Mouse (Mus musculus) testis, adult 10 weeks (tissue): ENCODE results near the gene Olfr154. TPM values are rescaled to one million over a fixed set of nuclear protein-coding genes. Genes with fewer than 3 reads are reported as not detected.

Experiments
- polyA plus RNA-seq: library from polyadenylated mRNA; stranded (reverse); fragments of 350-450 nt; fragmentation: Illumina TruSeq; extraction: RNeasy Lipid Tissue Mini Kit (QIAGEN cat#74804); gene quantifications from one replicate; pipeline ENCODE4 v1.2.3, GENCODE M21; 2014; ENCODE audit warnings: low read depth, low replicate concordance

Gene Olfr154
- polyA plus RNA-seq: not detected

DNA sequence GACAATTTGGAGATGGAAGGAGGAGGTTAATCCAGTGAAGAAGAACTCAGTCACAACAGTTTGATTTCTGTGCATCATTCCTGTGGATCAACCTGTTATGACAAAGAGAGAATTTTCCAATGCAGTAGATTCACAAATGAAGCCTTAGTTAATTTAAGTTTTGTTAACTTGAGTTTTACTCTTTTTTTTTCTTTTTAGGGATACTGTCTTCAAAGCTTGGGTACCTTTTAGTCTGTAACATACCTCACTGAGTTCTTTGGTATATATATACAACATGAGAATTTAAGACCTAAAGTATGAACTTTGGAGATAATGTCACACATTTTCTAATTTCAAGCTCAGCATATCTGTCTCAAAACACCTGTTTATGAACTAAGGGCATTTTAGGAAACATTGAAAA lies at the start of gene Olfr154:
TSS of gene Olfr154 (minus strand) at position 101 of the 400 bp plus-strand sequence.

DNA sequence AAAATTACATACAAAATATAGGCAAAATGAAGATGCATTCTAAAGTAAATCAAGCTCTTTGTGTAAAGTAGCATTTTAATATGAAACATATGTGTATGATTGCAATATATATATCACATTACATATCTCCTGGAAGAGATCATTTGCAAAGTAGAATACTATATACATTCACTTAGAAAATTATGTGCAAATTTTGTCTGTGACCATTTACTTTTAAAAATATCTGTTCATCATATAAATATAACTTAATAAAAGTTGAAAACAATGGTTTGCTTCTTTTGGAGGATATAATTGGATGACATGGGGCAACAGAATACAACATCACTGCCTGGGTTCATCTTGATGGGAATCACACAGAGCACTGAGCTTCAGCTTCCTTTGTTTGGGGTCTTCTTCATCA lies 24.9 kb upstream of the Olfr154 start, which contains the start of gene Olfr1008:
TSS of gene Olfr1008 (plus strand) at position 301 of the 400 bp plus-strand sequence.

GRCm38 (mm10) chr2:85678667-85679066 lies 14.4 kb upstream of the Olfr154 start, which contains the start of gene Olfr1006:
Gene Olfr1006, minus strand, starts transcription at chr2:85678767.

GRCm38 (mm10) chr2:85650604-85651003 lies 13.7 kb downstream of the Olfr154 start, which contains the start of gene Olfr1002:
Gene Olfr1002, minus strand, starts transcription at chr2:85650704.

Other genes starting within 250 kb of the Olfr154 start
- gene Olfr993, start 249.6 kb downstream of the Olfr154 start, polyA plus RNA-seq: not detected
- not detected for gene Olfr994, start 228.0 kb downstream of the Olfr154 start, polyA plus RNA-seq
- not detected for gene Olfr995, start 220.8 kb downstream of the Olfr154 start, polyA plus RNA-seq
- gene 4833423E24Rik, start 145.4 kb downstream of the Olfr154 start, polyA plus RNA-seq: not detected
- not detected for gene Olfr996, start 85.2 kb downstream of the Olfr154 start, polyA plus RNA-seq
- gene Olfr998, start 75.5 kb downstream of the Olfr154 start, polyA plus RNA-seq: not detected
- not detected for gene Olfr1000, start 52.6 kb downstream of the Olfr154 start, polyA plus RNA-seq
- not detected for gene Olfr1002, start 13.8 kb downstream of the Olfr154 start, polyA plus RNA-seq
- not detected for gene Olfr1006, start 14.3 kb upstream of the Olfr154 start, polyA plus RNA-seq
- gene Olfr1008, start 25.0 kb upstream of the Olfr154 start, polyA plus RNA-seq: not detected
- not detected for gene Olfr1009, start 51.0 kb upstream of the Olfr154 start, polyA plus RNA-seq
- not detected for gene Olfr1012, start 98.3 kb upstream of the Olfr154 start, polyA plus RNA-seq
- 0.07 TPM for gene Olfr1013, start 102.6 kb upstream of the Olfr154 start, polyA plus RNA-seq
- gene Olfr1014, start 108.3 kb upstream of the Olfr154 start, polyA plus RNA-seq: not detected
- gene Olfr1015, start 117.6 kb upstream of the Olfr154 start, polyA plus RNA-seq: not detected
- gene Olfr1016, start 138.1 kb upstream of the Olfr154 start, polyA plus RNA-seq: not detected
- not detected for gene Olfr1018, start 154.0 kb upstream of the Olfr154 start, polyA plus RNA-seq
- not detected for gene Olfr1019, start 181.0 kb upstream of the Olfr154 start, polyA plus RNA-seq
- not detected for gene Olfr1020, start 182.6 kb upstream of the Olfr154 start, polyA plus RNA-seq
- gene Olfr1022, start 204.1 kb upstream of the Olfr154 start, polyA plus RNA-seq: not detected
- gene Olfr1023, start 221.2 kb upstream of the Olfr154 start, polyA plus RNA-seq: not detected
- not detected for gene Olfr1024, start 240.6 kb upstream of the Olfr154 start, polyA plus RNA-seq